Mouse (Mus musculus): ENCODE measurements around the gene Pacrg. TPM values are rescaled to one million over a fixed set of nuclear protein-coding genes. Genes with fewer than 3 reads are reported as not detected.
A peak's percentile ranks its signal among the peaks of the same experiment; 100 is the strongest.

The Pacrg gene
- 4.8 and 5.4 TPM in 2 replicates for polyA plus RNA-seq (2016; fragmentation: Nextera tagmentation; extraction: Ambion mirVana)

DNA sequence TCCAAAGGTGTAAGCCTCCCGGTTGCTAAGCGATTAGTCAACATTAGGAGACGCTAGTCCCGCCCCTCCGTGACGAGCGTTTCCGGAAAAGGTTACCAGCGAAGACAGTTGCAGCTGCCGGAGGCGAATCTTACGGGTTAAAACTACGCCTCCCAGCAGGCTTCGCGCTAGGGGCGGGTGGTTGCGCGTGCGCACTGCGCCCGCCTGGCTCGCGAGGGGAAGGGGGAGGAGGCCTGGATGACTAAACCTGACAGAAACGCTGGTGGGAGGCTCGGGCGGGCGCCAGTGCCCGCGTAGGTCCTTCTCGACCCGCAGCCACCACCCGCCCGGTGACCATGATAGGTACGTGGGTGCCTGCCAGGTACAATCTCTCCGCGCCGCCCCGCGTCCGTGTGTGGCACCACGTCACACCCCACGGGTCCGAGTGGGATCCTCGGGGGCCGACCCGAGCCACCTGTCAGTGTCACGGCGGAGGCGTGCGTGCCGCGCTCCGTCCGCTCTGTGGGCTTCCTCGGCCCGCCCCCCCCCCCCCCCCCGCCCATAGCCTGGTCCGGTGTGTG is at the start of gene Pacrg, which contains the start of gene Prkn:
Pacrg (minus strand) TSS at position 164 of the 560 bp plus-strand sequence.
Prkn (plus strand) TSS at position 237 of the 560 bp plus-strand sequence.
- no peak within 1 kb of the TSS; the same call in 1 of the 2 replicates for H3K27ac ChIP-seq (replicated peaks)
- no peaks in the 10 kb centered on the region for H3K27me3 ChIP-seq

DNA sequence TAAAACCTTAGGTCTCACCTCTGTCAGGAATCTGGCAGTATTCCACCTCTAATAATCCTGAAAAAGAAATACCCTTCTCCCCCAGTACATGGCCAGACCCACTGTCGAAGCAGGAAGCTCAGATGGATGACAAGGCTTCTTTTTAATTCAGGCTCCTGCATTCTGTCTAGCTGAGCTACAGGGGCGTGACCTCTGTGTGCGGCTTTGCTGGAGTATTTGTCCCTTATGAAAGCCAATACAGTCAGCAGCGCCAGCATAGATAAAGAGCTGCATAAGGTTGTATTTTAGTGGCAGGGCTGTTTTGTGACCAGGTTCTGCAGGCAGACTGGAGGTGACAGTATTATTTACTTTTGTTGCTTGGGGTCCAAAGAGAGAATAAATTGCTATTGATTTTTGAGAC is 47.8 kb upstream of the Pacrg start:
- Histone ChIP-seq H3K36me3 (no peaks in the 10 kb centered on the region), H3K27ac (replicated peaks) (no peak overlapping the region; the same call in 1 of the 2 replicates), H3K4me2 (replicated peaks) (peak overlapping the region; percentile 6; the same call in 1 of the 2 replicates), H3K27me3 (no peaks in the 10 kb centered on the region), H3K4me1 (peaks cover 6% of the 10 kb centered on the region), H3K4me3 (no peak overlapping the region), H3K9ac (replicated peaks) (no peak overlapping the region), H3K9me3 (no peaks in the 10 kb centered on the region)
- 11% methylated on average over 4 of the region's 4 CpGs for WGBS
- 0 out of 2 replicates have a peak, but pooled peaks have one; percentile 23 for ATAC-seq (ENCODE audit: low FRiP score, low read depth)

More for the DNA sequence above, at the start of gene Pacrg, which contains the start of gene Prkn:
- Histone ChIP-seq H3K4me1 (peaks cover 8% of the 10 kb centered on the region), H3K9me3 (no peaks in the 10 kb centered on the region), H3K4me3 (peak within 1 kb of the TSS; percentile 73), H3K9ac (replicated peaks) (peak within 1 kb of the TSS; percentile 75), H3K36me3 (no peaks in the 10 kb centered on the region), H3K4me2 (replicated peaks) (peak within 1 kb of the TSS; percentile 75)
- WGBS = under 1% methylated on average over 55 of the region's 58 CpGs
- ATAC-seq (ENCODE audit: low FRiP score, low read depth) = peak; percentile 96

DNA sequence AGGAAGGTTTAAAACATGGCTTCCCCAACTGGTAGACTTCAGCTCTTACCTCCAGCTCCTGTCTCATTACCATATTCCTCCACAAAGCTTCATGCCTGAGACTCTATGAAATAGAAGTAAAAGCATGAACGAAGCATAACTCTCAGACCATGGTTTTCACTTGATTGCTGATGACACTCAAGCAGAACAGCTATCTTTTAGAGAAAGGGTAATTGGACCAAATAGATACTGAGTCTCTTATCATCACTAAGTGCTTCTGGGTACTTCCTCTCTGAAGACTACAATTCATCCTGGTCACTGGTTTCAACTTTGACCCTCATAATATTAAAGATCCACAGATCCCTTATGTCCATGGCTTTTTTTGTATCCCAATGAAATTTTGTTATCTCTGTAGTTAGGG is 42.1 kb upstream of the Pacrg start:
- H3K4me2 ChIP-seq (replicated peaks) = no peak overlapping the region
- no peak for ATAC-seq (ENCODE audit: low FRiP score, low read depth)
- no peaks in the 10 kb centered on the region for H3K9me3 ChIP-seq
- H3K4me1 ChIP-seq = no peaks in the 10 kb centered on the region
- no peak overlapping the region for H3K4me3 ChIP-seq
- no peak overlapping the region for H3K9ac ChIP-seq (replicated peaks)
- H3K27ac ChIP-seq (replicated peaks) = no peak overlapping the region
- no peaks in the 10 kb centered on the region for H3K36me3 ChIP-seq
- 78% methylated on average over 1 of the region's 1 CpGs for WGBS
- no peaks in the 10 kb centered on the region for H3K27me3 ChIP-seq

DNA sequence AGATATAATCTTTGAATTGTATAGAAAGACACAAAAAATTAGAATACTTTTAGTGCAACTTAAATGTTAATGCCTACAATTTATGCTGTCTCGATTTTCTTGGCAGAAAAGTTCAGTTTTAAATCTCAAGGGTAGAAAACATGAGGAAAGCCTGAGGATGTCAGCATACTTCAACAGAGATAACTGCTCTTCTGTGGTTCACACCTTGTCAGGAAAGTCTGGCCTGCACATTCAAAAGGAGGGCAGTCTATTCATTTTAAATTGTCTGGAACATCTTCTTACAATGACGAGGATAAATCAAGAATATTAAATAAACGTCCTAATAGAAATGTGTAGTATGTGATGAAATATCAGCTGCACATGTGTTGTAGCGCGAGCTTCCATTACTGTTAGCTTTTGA is 38.9 kb upstream of the Pacrg start:
- Histone ChIP-seq H3K36me3 (no peaks in the 10 kb centered on the region), H3K4me1 (no peaks in the 10 kb centered on the region), H3K27ac (replicated peaks) (no peak overlapping the region), H3K9me3 (no peaks in the 10 kb centered on the region), H3K9ac (replicated peaks) (no peak overlapping the region), H3K4me3 (no peak overlapping the region), H3K27me3 (no peaks in the 10 kb centered on the region), H3K4me2 (replicated peaks) (no peak overlapping the region)
- ATAC-seq (ENCODE audit: low FRiP score, low read depth) = no peak
- WGBS = 82% methylated on average over 5 of the region's 5 CpGs

DNA sequence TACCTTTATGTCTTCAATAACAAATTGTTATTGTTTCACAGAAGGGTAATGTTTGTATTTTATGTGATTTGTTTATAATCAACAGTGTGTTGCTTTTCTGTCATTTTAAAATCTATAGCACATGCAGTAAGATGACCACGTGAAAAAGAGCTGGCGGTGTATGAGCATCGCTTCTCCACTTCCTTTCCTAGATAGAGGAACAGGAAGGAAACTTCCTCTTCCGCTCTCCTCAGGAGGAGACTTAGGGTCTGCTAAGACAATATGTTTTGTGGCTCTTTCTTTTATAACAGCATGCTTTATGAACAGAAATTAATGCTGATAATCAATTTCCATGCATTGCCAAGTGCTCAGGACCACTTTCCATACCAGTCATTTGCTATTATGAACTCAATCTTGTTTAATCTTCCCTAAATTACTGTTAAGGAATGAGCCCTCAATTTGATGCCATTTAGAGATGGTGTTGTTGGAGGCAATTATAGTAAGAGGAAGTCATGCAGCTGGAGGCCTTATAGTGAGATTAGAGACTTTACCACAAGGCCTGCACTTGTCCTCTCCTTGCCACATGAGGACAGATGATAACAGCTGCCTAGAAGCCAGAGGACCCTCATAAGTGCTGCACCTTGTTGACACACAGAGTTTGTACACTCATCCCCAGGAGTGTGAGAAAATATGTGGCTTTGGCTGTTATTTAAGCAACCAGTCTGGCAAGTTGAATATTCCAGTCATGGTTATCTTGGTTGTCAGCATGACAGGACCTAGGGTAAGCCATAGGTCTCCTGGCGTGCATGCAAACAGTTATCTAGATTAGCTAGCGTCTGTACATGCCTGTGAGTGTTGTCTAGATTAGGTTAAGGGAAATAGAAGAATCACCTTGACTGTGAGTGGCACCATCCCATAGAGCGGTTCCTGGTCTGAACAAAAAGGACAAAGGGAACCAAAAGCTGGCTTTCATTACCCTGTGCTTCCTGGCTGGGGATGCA is 34.4 kb upstream of the Pacrg start:
- Histone ChIP-seq H3K4me2 (replicated peaks) (no peak overlapping the region), H3K4me3 (no peak overlapping the region), H3K9ac (replicated peaks) (no peak overlapping the region), H3K9me3 (no peaks in the 10 kb centered on the region), H3K27me3 (no peaks in the 10 kb centered on the region), H3K27ac (replicated peaks) (no peak overlapping the region), H3K36me3 (no peaks in the 10 kb centered on the region), H3K4me1 (no peaks in the 10 kb centered on the region)
- ATAC-seq (ENCODE audit: low FRiP score, low read depth) = no peak
- WGBS = 87% methylated on average over 7 of the region's 7 CpGs

GRCm38 (mm10) chr17:10854207-10854606 is 14.1 kb upstream of the Pacrg start:
- no peak overlapping the region for H3K4me3 ChIP-seq
- 94% methylated on average over 3 of the region's 3 CpGs for WGBS
- no peaks in the 10 kb centered on the region for H3K36me3 ChIP-seq
- H3K27me3 ChIP-seq = no peaks in the 10 kb centered on the region
- no peak overlapping the region for H3K27ac ChIP-seq (replicated peaks)
- no peak overlapping the region for H3K4me2 ChIP-seq (replicated peaks)
- ATAC-seq (ENCODE audit: low FRiP score, low read depth) = no peak
- H3K9ac ChIP-seq (replicated peaks) = no peak overlapping the region
- no peaks in the 10 kb centered on the region for H3K9me3 ChIP-seq
- no peaks in the 10 kb centered on the region for H3K4me1 ChIP-seq

GRCm38 (mm10) chr17:10840731-10841201 is 655 bp upstream of the Pacrg start:
- Histone ChIP-seq H3K4me1 (peaks cover 8% of the 10 kb centered on the region), H3K4me3 (peak overlapping the region; percentile 73), H3K9ac (replicated peaks) (peak overlapping the region; percentile 75), H3K36me3 (no peaks in the 10 kb centered on the region), H3K4me2 (replicated peaks) (peak overlapping the region; percentile 75), H3K9me3 (no peaks in the 10 kb centered on the region), H3K27me3 (no peaks in the 10 kb centered on the region), H3K27ac (replicated peaks) (no peak overlapping the region)
- peak; percentile 39 for ATAC-seq (ENCODE audit: low FRiP score, low read depth)
- 2% methylated on average over 20 of the region's 20 CpGs for WGBS

DNA sequence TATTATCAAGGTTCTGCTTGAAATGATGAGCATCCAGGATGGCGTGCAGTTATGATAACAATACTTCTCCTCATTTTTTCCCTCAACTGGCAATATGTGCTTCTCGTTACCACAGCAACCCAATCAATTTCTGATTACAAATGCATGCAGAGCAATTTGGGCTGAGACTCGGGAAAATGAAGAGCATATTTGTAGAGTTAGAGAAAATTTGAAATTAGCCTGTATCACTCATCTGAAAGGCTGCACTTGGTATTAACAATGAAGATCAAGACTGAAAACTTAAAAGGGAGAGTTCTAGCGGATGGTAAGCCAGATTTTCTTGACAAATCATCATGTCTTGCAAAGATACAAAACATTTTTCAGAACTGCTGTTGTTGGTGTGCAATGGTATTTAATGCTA is 21.1 kb downstream of the Pacrg start:
- H3K27ac ChIP-seq (replicated peaks) = no peak overlapping the region
- no peak overlapping the region for H3K4me2 ChIP-seq (replicated peaks)
- H3K27me3 ChIP-seq = no peaks in the 10 kb centered on the region
- ATAC-seq (ENCODE audit: low FRiP score, low read depth) = no peak
- WGBS = 82% methylated on average over 4 of the region's 4 CpGs
- H3K4me1 ChIP-seq = no peaks in the 10 kb centered on the region
- no peak overlapping the region for H3K4me3 ChIP-seq
- no peaks in the 10 kb centered on the region for H3K9me3 ChIP-seq
- H3K9ac ChIP-seq (replicated peaks) = no peak overlapping the region
- no peaks in the 10 kb centered on the region for H3K36me3 ChIP-seq

GRCm38 (mm10) chr17:10808571-10808970 is 31.5 kb downstream of the Pacrg start:
- Histone ChIP-seq H3K27me3 (no peaks in the 10 kb centered on the region), H3K4me3 (no peak overlapping the region), H3K4me2 (replicated peaks) (no peak overlapping the region), H3K4me1 (no peaks in the 10 kb centered on the region), H3K36me3 (no peaks in the 10 kb centered on the region), H3K9me3 (no peaks in the 10 kb centered on the region), H3K9ac (replicated peaks) (no peak overlapping the region), H3K27ac (replicated peaks) (no peak overlapping the region)
- ATAC-seq (ENCODE audit: low FRiP score, low read depth) = no peak
- WGBS = 83% methylated on average over 2 of the region's 2 CpGs

GRCm38 (mm10) chr17:10807261-10807998 is 32.7 kb downstream of the Pacrg start:
- Histone ChIP-seq H3K4me1 (no peaks in the 10 kb centered on the region), H3K9ac (replicated peaks) (no peak overlapping the region), H3K4me3 (no peak overlapping the region), H3K27ac (replicated peaks) (no peak overlapping the region), H3K4me2 (replicated peaks) (no peak overlapping the region), H3K9me3 (no peaks in the 10 kb centered on the region), H3K36me3 (no peaks in the 10 kb centered on the region), H3K27me3 (no peaks in the 10 kb centered on the region)
- 83% methylated on average over 13 of the region's 13 CpGs for WGBS
- ATAC-seq (ENCODE audit: low FRiP score, low read depth) = no peak

DNA sequence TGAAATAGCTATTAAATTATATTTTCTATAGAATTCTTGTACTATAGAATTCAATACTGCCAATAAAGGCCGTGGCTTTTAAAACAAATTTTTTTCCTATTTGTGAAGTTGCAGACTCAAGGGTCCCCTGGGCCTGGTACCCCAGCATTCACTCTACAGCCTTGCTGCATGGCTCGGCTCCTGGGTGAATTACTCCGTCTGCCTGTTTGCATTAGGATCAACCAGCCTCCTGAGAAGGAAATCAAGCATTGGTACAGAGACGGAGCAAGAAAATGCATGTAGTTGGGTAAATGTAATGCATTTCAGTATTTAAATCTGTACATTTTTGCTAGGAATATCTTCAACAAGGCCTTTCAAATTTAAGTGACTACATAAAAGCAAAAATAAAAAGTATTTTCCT is 33.4 kb downstream of the Pacrg start:
- H3K4me2 ChIP-seq (replicated peaks) = no peak overlapping the region
- no peaks in the 10 kb centered on the region for H3K36me3 ChIP-seq
- H3K9ac ChIP-seq (replicated peaks) = no peak overlapping the region
- H3K9me3 ChIP-seq = no peaks in the 10 kb centered on the region
- no peak for ATAC-seq (ENCODE audit: low FRiP score, low read depth)
- H3K4me1 ChIP-seq = no peaks in the 10 kb centered on the region
- H3K4me3 ChIP-seq = no peak overlapping the region
- H3K27me3 ChIP-seq = no peaks in the 10 kb centered on the region
- H3K27ac ChIP-seq (replicated peaks) = no peak overlapping the region
- WGBS = 73% methylated on average over 4 of the region's 4 CpGs

All from midbrain, embryonic 12.5 days (tissue).